In genomic region chr17:72268529-72268928, GRCm38 (mm10) we compare ENCODE assay signal across 31 mouse cellular contexts.
"Had no signal": no experiment of that assay in that cellular context is flagged by ENCODE, and none has a peak within 500 bp of the region (broad histone marks: within the 10 kb centered on the region; RNA-seq: fewer than 3 reads in every experiment).

No protein-coding gene starts in this region.

- H3K27me3 ChIP-seq: limb, embryonic 12.5 days; limb, embryonic 13.5 days; limb, embryonic 15.5 days; liver, embryonic 12.5 days; liver, embryonic 13.5 days; liver, embryonic 15.5 days; lung, embryonic 15.5 days; megakaryocyte, embryonic 14.5 days; midbrain, embryonic 12.5 days; midbrain, embryonic 13.5 days; midbrain, embryonic 15.5 days; neural tube, embryonic 12.5 days had no signal

- ATAC-seq: liver, embryonic 12.5 days; liver, postnatal 0 days; lung, postnatal 0 days; midbrain, embryonic 13.5 days; midbrain, embryonic 15.5 days; midbrain, embryonic 16.5 days had no signal

- H3K4me2 ChIP-seq: limb, embryonic 12.5 days; limb, embryonic 13.5 days; limb, embryonic 15.5 days; liver, embryonic 11.5 days; liver, embryonic 12.5 days; liver, embryonic 13.5 days; liver, embryonic 15.5 days; lung, embryonic 14.5 days; lung, embryonic 15.5 days; midbrain, embryonic 11.5 days; midbrain, embryonic 12.5 days; midbrain, embryonic 13.5 days; midbrain, embryonic 15.5 days; neural tube, embryonic 12.5 days had no signal

- DNase-seq: left cerebral cortex, postnatal 4 days; liver; liver, embryonic 13.5 days; liver, postnatal 0 days; lung, adult 18-20 months; lung, adult 2 months; lung, embryonic 14.5 days; lung, postnatal 10 days; lung, postnatal 14 days; lung, postnatal 36 days; midbrain, embryonic 14.5 days had no signal

- H3K4me1 ChIP-seq: limb, embryonic 10.5 days; limb, embryonic 15.5 days; liver, embryonic 12.5 days; liver, embryonic 13.5 days; liver, embryonic 15.5 days; megakaryocyte, embryonic 14.5 days; midbrain, embryonic 10.5 days; midbrain, embryonic 12.5 days; midbrain, embryonic 13.5 days; midbrain, embryonic 15.5 days; neural tube, embryonic 12.5 days had no signal

- H3K9me3 ChIP-seq: limb, embryonic 10.5 days; limb, embryonic 12.5 days; limb, embryonic 13.5 days; limb, embryonic 15.5 days; liver, embryonic 13.5 days; liver, embryonic 15.5 days; lung, embryonic 15.5 days; megakaryocyte, embryonic 14.5 days; midbrain, embryonic 10.5 days; midbrain, embryonic 12.5 days; midbrain, embryonic 13.5 days; midbrain, embryonic 15.5 days; neural tube, embryonic 12.5 days had no signal

- H3K36me3 ChIP-seq: limb, embryonic 10.5 days; limb, embryonic 12.5 days; limb, embryonic 13.5 days; limb, embryonic 15.5 days; liver, embryonic 12.5 days; liver, embryonic 13.5 days; liver, embryonic 15.5 days; lung, embryonic 15.5 days; midbrain, embryonic 10.5 days; midbrain, embryonic 12.5 days; midbrain, embryonic 13.5 days; midbrain, embryonic 15.5 days; neural tube, embryonic 12.5 days had no signal

- H3K27ac ChIP-seq: limb, embryonic 10.5 days; limb, embryonic 12.5 days; limb, embryonic 13.5 days; limb, embryonic 15.5 days; liver, embryonic 12.5 days; liver, embryonic 13.5 days; liver, embryonic 14.5 days; liver, embryonic 15.5 days; lung, embryonic 15.5 days; macrophage; midbrain, embryonic 10.5 days; midbrain, embryonic 12.5 days; midbrain, embryonic 13.5 days; midbrain, embryonic 15.5 days; neural tube, embryonic 12.5 days had no signal

- H3K4me3 ChIP-seq: limb, embryonic 10.5 days; limb, embryonic 12.5 days; limb, embryonic 13.5 days; limb, embryonic 15.5 days; liver, embryonic 12.5 days; liver, embryonic 13.5 days; liver, embryonic 15.5 days; lung, embryonic 15.5 days; megakaryocyte, embryonic 14.5 days; midbrain, embryonic 10.5 days; midbrain, embryonic 12.5 days; midbrain, embryonic 13.5 days; midbrain, embryonic 15.5 days; myocyte; neural tube, embryonic 12.5 days had no signal

- H3K9ac ChIP-seq: limb, embryonic 12.5 days; limb, embryonic 13.5 days; limb, embryonic 15.5 days; liver, embryonic 12.5 days; liver, embryonic 13.5 days; liver, embryonic 14.5 days; liver, embryonic 15.5 days; liver, postnatal 0 days; lung, embryonic 14.5 days; lung, embryonic 15.5 days; midbrain, embryonic 12.5 days; midbrain, embryonic 13.5 days; midbrain, embryonic 15.5 days; neural tube, embryonic 12.5 days had no signal
